Comparison of ENCODE assay signal across 9 mouse cellular contexts in the genomic region with DNA sequence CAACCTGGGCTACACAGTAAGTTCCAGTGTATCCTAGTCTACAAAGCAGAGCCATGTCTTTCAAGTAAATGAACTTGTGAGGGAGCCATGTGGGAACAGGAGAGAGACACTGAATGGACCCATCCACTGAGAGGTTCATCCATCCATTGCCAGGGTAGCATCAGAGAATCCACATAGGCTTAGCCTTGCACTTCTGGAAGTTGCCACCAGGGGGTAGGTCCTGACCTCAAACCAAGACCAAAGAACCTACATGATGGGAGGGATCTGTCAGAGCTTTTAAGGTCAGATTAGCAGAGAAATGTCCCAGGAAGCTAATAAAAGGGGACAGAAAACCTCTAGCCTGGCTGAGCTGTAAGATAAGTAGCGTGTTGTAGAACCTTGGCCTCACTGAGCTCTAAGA. TPM values are rescaled to one million over a fixed set of nuclear protein-coding genes. Genes with fewer than 3 reads are reported as not detected.
DNase-seq lines count a peak whose midpoint lies in the region; ATAC-seq and TF ChIP-seq lines count a peak whose summit lies in the region.
"Had no signal": no experiment of that assay in that cellular context is flagged by ENCODE, and none has a peak within 500 bp of the region (broad histone marks: within the 10 kb centered on the region; RNA-seq: fewer than 3 reads in every experiment).

No protein-coding gene starts in this region.

- no peak overlapping the region for H3K27ac ChIP-seq in kidney, embryonic 15.5 days
- no peak overlapping the region for H3K27ac ChIP-seq in ES-E14 (ENCODE audit: insufficient read depth, low read depth, low read length, poor library complexity, severe bottlenecking)
- H3K27ac ChIP-seq in forebrain, embryonic 13.5 days, result no peak overlapping the region
- H3K27ac ChIP-seq: lung, embryonic 15.5 days had no signal

- no peaks in the 10 kb centered on the region for H3K9me3 ChIP-seq in kidney, embryonic 15.5 days (replicated peaks)
- no peaks in the 10 kb centered on the region for H3K9me3 ChIP-seq in ES-E14 (ENCODE audit: control insufficient read depth, insufficient read depth, low read depth, low read length)
- H3K9me3 ChIP-seq in forebrain, embryonic 13.5 days (replicated peaks), result no peaks in the 10 kb centered on the region
- H3K9me3 ChIP-seq: lung, embryonic 15.5 days had no signal

- no peak overlapping the region for H3K9ac ChIP-seq in kidney, embryonic 15.5 days
- no peak overlapping the region for H3K9ac ChIP-seq in ES-E14 (ENCODE audit: insufficient read depth, low read depth, low read length, poor library complexity, severe bottlenecking)
- no peak overlapping the region for H3K9ac ChIP-seq in forebrain, embryonic 13.5 days
- H3K9ac ChIP-seq: lung, embryonic 15.5 days had no signal

- H3K4me3 ChIP-seq in kidney, embryonic 15.5 days (replicated peaks), result no peak overlapping the region
- H3K4me3 ChIP-seq in ES-E14 (ENCODE audit: insufficient read depth in 1 of 2, low read depth in 1 of 2, low read length in 2 of 2, poor library complexity in 1 of 2, severe bottlenecking in 1 of 2), result no peak overlapping the region
- no peak overlapping the region for H3K4me3 ChIP-seq in forebrain, embryonic 13.5 days
- H3K4me3 ChIP-seq: lung, embryonic 15.5 days had no signal

- ATAC-seq in kidney, embryonic 15.5 days (replicated peaks; ENCODE audit: low FRiP score), result no peak
- ATAC-seq in forebrain, embryonic 13.5 days, result 0 out of 2 replicates have a peak, but pooled peaks have one; percentile 16

- no peaks in the 10 kb centered on the region for H3K27me3 ChIP-seq in kidney, embryonic 15.5 days
- no peaks in the 10 kb centered on the region for H3K27me3 ChIP-seq in forebrain, embryonic 13.5 days
- H3K27me3 ChIP-seq: lung, embryonic 15.5 days had no signal

- DNase-seq in kidney, adult 18-20 months, result peak; percentile 68
- peak; percentile 74 for DNase-seq in ES-E14 (ENCODE audit: low read depth, low spot score)
- peak; percentile 66 for DNase-seq in c-Kit-positive CD71-positive TER-119-positive erythroid progenitor cells, embryonic 14.5 days (ENCODE audit: low spot score)
- peak; percentile 71 for DNase-seq in kidney, postnatal 10 days
- peak; percentile 81 for DNase-seq in lung, postnatal 36 days
- DNase-seq in spleen, postnatal 4 days (ENCODE audit: low spot score in 2 of 2), result peak; percentile 67 to 87

- in situ Hi-C loops in ES-E14 (cut with MboI; ENCODE audit: low sequenced_read_pairs in 2 of 2, unreplicated experiment in 2 of 2), result no loop called here

- H3K4me2 ChIP-seq in kidney, embryonic 15.5 days, result no peak overlapping the region
- H3K4me2 ChIP-seq in forebrain, embryonic 13.5 days, result no peak overlapping the region
- H3K4me2 ChIP-seq: lung, embryonic 15.5 days had no signal

- H3K36me3 ChIP-seq in kidney, embryonic 15.5 days, result no peaks in the 10 kb centered on the region
- no peaks in the 10 kb centered on the region for H3K36me3 ChIP-seq in ES-E14 (ENCODE audit: control insufficient read depth, insufficient read depth, low read length, poor library complexity, severe bottlenecking)
- peaks cover 41% of the 10 kb centered on the region for H3K36me3 ChIP-seq in forebrain, embryonic 13.5 days (ENCODE audit: poor library complexity, severe bottlenecking)
- H3K36me3 ChIP-seq: lung, embryonic 15.5 days had no signal

- WGBS in kidney, embryonic 15.5 days, result 75% methylated on average over 1 of the region's 1 CpGs
- 58% methylated on average over 1 of the region's 1 CpGs for WGBS in forebrain, embryonic 13.5 days

- H3K4me1 ChIP-seq in kidney, embryonic 15.5 days, result no peaks in the 10 kb centered on the region
- H3K4me1 ChIP-seq in ES-E14 (ENCODE audit: control insufficient read depth in 2 of 2, insufficient read depth in 2 of 2, low read length in 2 of 2, poor library complexity in 1 of 2), result no peaks in the 10 kb centered on the region
- no peaks in the 10 kb centered on the region for H3K4me1 ChIP-seq in forebrain, embryonic 13.5 days

TF ChIP-seq in ES-E14, 5 proteins besides CTCF, POLR2A, EP300 and RAD21:
- TF ChIP-seq MAFK (IDR thresholded peaks at IDR 0.05; ENCODE audit: insufficient read depth, low read depth, low read length) (no peak), CHD2 (IDR thresholded peaks at IDR 0.05; ENCODE audit: low read depth, low read length) (no peak), ZC3H11A (IDR thresholded peaks at IDR 0.05; ENCODE audit: borderline replicate concordance, low read depth, low read length) (no peak), ZNF384 (IDR thresholded peaks at IDR 0.05; ENCODE audit: low read depth, low read length) (no peak), HCFC1 (IDR thresholded peaks at IDR 0.05; ENCODE audit: borderline replicate concordance, insufficient read depth, low read length) (no peak)

RNA-seq across cellular contexts. Expression of a gene that starts 22.6 kb away (rescaled TPM):
- polyA plus RNA-seq in kidney, embryonic 15.5 days (2015; fragmentation: Nextera tagmentation; extraction: Ambion mirVana), result 0.64 and 1.00 TPM in 2 replicates
- total RNA-seq in ES-E14 (2012; rRNA removed), result 5.2 and 5.9 TPM in 2 replicates
- 29.6 and 33.8 TPM in 2 replicates for polyA plus RNA-seq in forebrain, embryonic 13.5 days (2015; fragmentation: Nextera tagmentation; extraction: Ambion mirVana)

Comparison
In these comparisons a context has a peak if more than half of its experiments do, and no peak if none do; other contexts are left out.
1. RNA of a gene that starts 22.6 kb away (polyA plus RNA-seq): 29.6 to 33.8 TPM in forebrain, embryonic 13.5 days; 0.64 to 1.00 TPM in kidney, embryonic 15.5 days; every median in the first group is over 10 times any median in the second.
2. Peak in every context shown above with its lines, with median percentiles within 50 percentile points of each other: DNase-seq.